Mouse (Mus musculus) C2C12 (cell line): ENCODE results near the gene Il4. TPM values are rescaled to one million over a fixed set of nuclear protein-coding genes. Genes with fewer than 3 reads are reported as not detected.

ENCODE experiments used
- H3K27me3 ChIP-seq: one replicate; pipeline ENCODE4 v1.6.1; 2011; ENCODE audit not compliant: control insufficient read depth, insufficient read depth, insufficient read length
- H3K36me3 ChIP-seq: one replicate; pipeline ENCODE4 v1.6.1; 2011; ENCODE audit not compliant: control insufficient read depth, insufficient read depth
- H3K4me3 ChIP-seq: one replicate; pipeline ENCODE4 v1.5.1; 2011; ENCODE audit warnings: mild to moderate bottlenecking, control low read depth; ENCODE audit not compliant: poor library complexity, insufficient read depth, severe bottlenecking
- H3K79me2 ChIP-seq: one replicate; pipeline ENCODE4 v1.6.1; 2011; ENCODE audit not compliant: control insufficient read depth, insufficient read depth
- H3K79me3 ChIP-seq: one replicate; pipeline ENCODE4 v1.6.1; 2011; ENCODE audit warnings: low read depth, control low read depth
- H3ac ChIP-seq: one replicate; pipeline ENCODE3; 2011; ENCODE audit warnings: low read depth; ENCODE audit not compliant: control insufficient read depth, insufficient read length
- CEBPB ChIP-seq: IDR thresholded peaks from one replicate; pipeline ENCODE4 v1.6.1; 2011; ENCODE audit warnings: low read depth, mild to moderate bottlenecking, control low read depth, moderate library complexity
- CTCF ChIP-seq: IDR thresholded peaks from one replicate; pipeline ENCODE4 v1.5.1; 2011; ENCODE audit not compliant: control insufficient read depth, insufficient read depth, insufficient read length
- FOSL1 ChIP-seq: IDR thresholded peaks from one replicate; pipeline ENCODE4 v1.8.0; 2011; ENCODE audit warnings: mild to moderate bottlenecking, low read length; ENCODE audit not compliant: poor library complexity, insufficient read depth, severe bottlenecking
- MAX ChIP-seq: IDR thresholded peaks from one replicate; pipeline ENCODE4 v1.6.1; 2011; ENCODE audit warnings: mild to moderate bottlenecking, control low read depth
- MYOD1 ChIP-seq: IDR thresholded peaks from one replicate; pipeline ENCODE4 v1.6.1; 2011; ENCODE audit warnings: low read depth; ENCODE audit not compliant: control insufficient read depth, insufficient read length
- MYOG ChIP-seq: IDR thresholded peaks from one replicate; pipeline ENCODE4 v1.6.1; 2011; ENCODE audit not compliant: control insufficient read depth, insufficient read length; ENCODE audit errors: extremely low read depth
- USF1 ChIP-seq: IDR thresholded peaks from one replicate; pipeline ENCODE4 v1.6.1; 2011; ENCODE audit warnings: low read depth, mild to moderate bottlenecking, control low read depth, moderate library complexity
- polyA plus RNA-seq: library from polyadenylated mRNA; unstranded; fragments of >200 nt; fragmentation: generic; extraction: Trizol; gene quantifications from one replicate; pipeline ENCODE4 v1.2.1, GENCODE M21; 2012; ENCODE audit warnings: missing spikeins

Il4 gene
- polyA plus RNA-seq, 1 experiment: not detected

DNA sequence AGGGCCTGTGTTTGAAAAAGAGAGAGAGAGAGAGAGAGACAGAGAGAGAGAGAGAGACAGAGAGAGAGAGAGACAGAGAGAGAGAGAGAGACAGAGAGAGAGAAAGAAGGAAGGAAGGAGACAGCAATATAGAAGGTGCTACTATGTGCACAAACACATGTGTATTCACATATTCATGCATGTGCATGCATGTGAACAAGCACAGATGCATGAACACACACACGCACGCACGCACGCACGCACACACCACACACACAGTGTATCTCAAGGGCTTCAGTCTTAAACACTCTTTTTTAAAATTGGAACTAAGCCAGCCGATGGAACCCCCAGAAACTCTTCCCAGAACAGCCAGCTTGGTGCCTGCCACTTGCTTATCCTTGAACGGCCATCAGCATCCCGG lies 2.9 kb downstream of the Il4 start:
- Histone ChIP-seq H3K4me3 (no peak overlapping the region), H3ac (no peak overlapping the region)
- TF ChIP-seq MYOD1 (no peak), MYOG (no peak), CEBPB (no peak), MAX (no peak), CTCF (no peak), USF1 (no peak), FOSL1 (no peak)

DNA sequence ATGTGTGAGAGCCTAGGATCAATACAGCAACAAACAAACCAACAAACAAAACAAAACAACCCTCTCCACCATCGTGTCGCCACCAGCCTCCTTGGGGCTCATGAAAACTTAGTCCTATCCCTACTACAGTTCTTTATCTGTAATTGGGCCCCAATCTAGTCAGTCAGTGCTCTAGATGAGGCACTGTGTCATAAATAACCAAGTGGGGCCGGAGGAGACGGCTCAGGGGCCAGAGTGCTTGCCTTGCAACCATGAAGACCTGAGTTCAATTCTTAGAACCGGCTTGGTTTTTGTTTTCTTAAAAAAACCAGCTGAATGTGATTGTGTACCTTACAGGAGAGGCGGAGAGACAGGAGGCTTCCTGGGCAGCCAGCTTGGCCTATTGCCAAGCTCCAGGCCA lies 3.3 kb downstream of the Il4 start:
- TF ChIP-seq CTCF (no peak), MYOD1 (no peak), CEBPB (no peak), FOSL1 (no peak)

More for the DNA sequence above, 2.9 kb downstream of the Il4 start:
- Histone ChIP-seq H3K27me3 (peaks cover 22% of the 10 kb centered on the region), H3K36me3 (no peaks in the 10 kb centered on the region), H3K79me2 (no peaks in the 10 kb centered on the region), H3K79me3 (no peaks in the 10 kb centered on the region)

DNA sequence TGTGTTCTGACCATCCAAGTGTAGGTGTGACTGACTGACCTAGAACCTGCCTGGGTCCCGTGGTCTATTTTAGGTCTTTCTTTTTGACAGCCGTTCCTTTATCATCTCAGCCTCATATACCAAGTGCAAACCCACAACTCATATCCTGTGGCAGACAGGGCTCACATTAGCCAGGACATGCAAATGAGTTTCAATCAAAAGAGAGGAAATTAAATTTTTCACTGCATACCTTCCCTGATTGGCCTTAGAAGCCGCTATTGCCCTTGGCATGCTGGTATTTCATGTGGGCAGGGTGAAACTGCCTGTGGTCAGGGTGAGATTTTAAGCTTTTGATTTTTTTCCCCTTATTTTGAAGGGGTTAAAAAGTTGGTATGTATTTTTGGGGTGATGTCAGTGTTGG lies 8.8 kb downstream of the Il4 start:
- Histone ChIP-seq H3K4me3 (no peak overlapping the region), H3ac (no peak overlapping the region), H3K79me3 (no peaks in the 10 kb centered on the region)

More for the DNA sequence above, 3.3 kb downstream of the Il4 start:
- no peak overlapping the region for H3ac ChIP-seq
- peaks cover 22% of the 10 kb centered on the region for H3K27me3 ChIP-seq
- no peaks in the 10 kb centered on the region for H3K79me2 ChIP-seq
- H3K36me3 ChIP-seq: no peaks in the 10 kb centered on the region
- no peak overlapping the region for H3K4me3 ChIP-seq
- H3K79me3 ChIP-seq: no peaks in the 10 kb centered on the region

DNA sequence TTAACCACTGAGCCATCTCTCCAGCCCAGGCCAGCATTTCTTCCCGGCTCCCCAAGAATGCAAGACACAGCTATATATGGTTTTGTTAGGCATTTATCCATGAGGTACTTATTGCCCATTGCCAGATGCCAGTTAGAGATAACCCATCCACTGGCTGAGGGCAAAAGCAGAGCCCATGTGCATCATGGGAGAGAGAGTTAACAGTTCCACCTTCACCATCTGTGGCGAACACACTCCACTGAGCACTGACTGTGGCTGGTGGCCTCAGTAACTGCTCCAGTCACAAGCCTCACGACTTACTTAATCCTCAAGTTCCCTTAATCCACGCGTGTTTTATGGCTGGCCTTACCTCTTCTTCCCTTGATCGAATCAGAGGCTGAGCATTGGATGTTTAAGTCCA lies 9.2 kb downstream of the Il4 start:
- H3K79me2 ChIP-seq: no peaks in the 10 kb centered on the region
- no peaks in the 10 kb centered on the region for H3K36me3 ChIP-seq
- no peak overlapping the region for H3K4me3 ChIP-seq
- H3ac ChIP-seq: no peak overlapping the region
- H3K79me3 ChIP-seq: no peaks in the 10 kb centered on the region
- no peaks in the 10 kb centered on the region for H3K27me3 ChIP-seq
- TF ChIP-seq CTCF: no peak
- no peak for TF ChIP-seq MYOG
- no peak for TF ChIP-seq USF1
- TF ChIP-seq MYOD1: no peak
- TF ChIP-seq MAX: no peak

More for the DNA sequence above, 8.8 kb downstream of the Il4 start:
- no peaks in the 10 kb centered on the region for H3K36me3 ChIP-seq
- TF ChIP-seq CEBPB: no peak
- no peak for TF ChIP-seq MAX
- no peak for TF ChIP-seq FOSL1
- TF ChIP-seq USF1: no peak
- no peak for TF ChIP-seq CTCF
- no peak for TF ChIP-seq MYOD1
- no peak for TF ChIP-seq MYOG
- no peaks in the 10 kb centered on the region for H3K79me2 ChIP-seq
- no peaks in the 10 kb centered on the region for H3K27me3 ChIP-seq

DNA sequence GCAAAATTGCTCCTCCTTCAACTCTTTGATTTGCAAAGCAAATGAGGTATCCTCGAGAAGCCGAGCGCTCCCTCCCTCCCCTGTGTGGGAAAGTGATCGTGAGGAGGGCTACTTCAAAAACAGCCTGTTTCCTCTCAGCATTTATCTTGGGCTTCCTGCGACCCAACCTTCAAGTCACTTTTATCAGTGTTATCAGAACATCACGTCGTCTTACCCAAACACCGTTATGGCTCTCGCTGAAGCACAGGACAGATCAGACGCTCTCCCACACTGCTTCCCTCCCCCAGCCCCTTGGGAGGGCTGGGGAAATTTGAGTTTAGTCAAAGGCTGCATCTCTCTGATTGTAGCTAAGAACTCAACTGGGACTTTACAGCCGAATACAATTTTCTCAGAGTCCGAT lies 12.9 kb downstream of the Il4 start:
- no peak overlapping the region for H3K4me3 ChIP-seq
- no peaks in the 10 kb centered on the region for H3K79me2 ChIP-seq
- no peak overlapping the region for H3ac ChIP-seq
- H3K27me3 ChIP-seq: no peaks in the 10 kb centered on the region
- TF ChIP-seq MYOD1 (no peak), CEBPB (no peak), MAX (no peak), MYOG (no peak), CTCF (no peak), USF1 (no peak), FOSL1 (no peak)
- H3K79me3 ChIP-seq: no peaks in the 10 kb centered on the region
- H3K36me3 ChIP-seq: peaks cover 7% of the 10 kb centered on the region

DNA sequence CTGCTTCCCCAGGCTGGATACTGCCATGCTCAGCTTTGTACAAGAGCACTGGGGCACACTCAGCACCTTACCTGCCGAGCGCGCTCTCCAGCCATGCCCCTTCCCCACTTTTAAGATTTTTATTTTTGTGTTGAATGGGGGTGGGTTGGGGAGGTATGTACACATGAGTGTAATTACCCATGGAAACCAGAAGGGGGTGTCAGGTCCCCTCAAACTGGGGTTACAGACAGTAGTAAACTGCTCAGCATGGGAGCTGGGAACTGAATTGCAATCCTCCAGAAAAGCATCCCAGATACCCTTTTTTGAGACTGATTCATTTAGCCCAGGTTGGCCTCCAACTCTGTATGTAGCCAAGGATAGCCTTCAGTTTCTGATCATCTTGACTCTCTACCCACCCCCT lies 13.5 kb downstream of the Il4 start:
- Histone ChIP-seq H3K4me3 (no peak overlapping the region), H3ac (no peak overlapping the region), H3K79me3 (no peaks in the 10 kb centered on the region), H3K27me3 (no peaks in the 10 kb centered on the region), H3K79me2 (no peaks in the 10 kb centered on the region), H3K36me3 (peaks cover 14% of the 10 kb centered on the region)
- TF ChIP-seq CEBPB: no peak
- TF ChIP-seq USF1: no peak
- TF ChIP-seq CTCF: no peak
- no peak for TF ChIP-seq FOSL1
- no peak for TF ChIP-seq MYOG
- TF ChIP-seq MAX: no peak
- no peak for TF ChIP-seq MYOD1
